Mouse (Mus musculus): Measurements from ENCODE around the gene Gabarap. TPM values are rescaled to one million over a fixed set of nuclear protein-coding genes. Genes with fewer than 3 reads are reported as not detected.
A peak's percentile ranks its signal among the peaks of the same experiment; 100 is the strongest.
"Not testable (repeated sequence)": the region's sequence is repeated elsewhere in the genome, so short reads cannot be mapped to it uniquely, and the experiment has no call there.

The Gabarap gene
- polyA plus RNA-seq, 1 experiment from 2014 or later: 507 TPM

GRCm38 (mm10) chr11:70010033-70010432 lies 19.1 kb downstream of the Gabarap start:
- Histone ChIP-seq H3K27me3 (replicated peaks) (no peaks in the 10 kb centered on the region), H3K9me3 (no peaks in the 10 kb centered on the region), H3K36me3 (replicated peaks) (peaks cover 72% of the 10 kb centered on the region), H3K4me1 (peaks cover 10% of the 10 kb centered on the region), H3K4me3 (no peak overlapping the region), H3K27ac (no peak overlapping the region), H3K9ac (no peak overlapping the region), H3K4me2 (no peak overlapping the region)
- ATAC-seq (replicated peaks): no peak
- 91% methylated on average over 6 of the region's 6 CpGs for WGBS

GRCm38 (mm10) chr11:70010548-70010947 lies 19.6 kb downstream of the Gabarap start:
- H3K27ac ChIP-seq: no peak overlapping the region
- no peak overlapping the region for H3K4me2 ChIP-seq
- no peak overlapping the region for H3K4me3 ChIP-seq
- peaks cover 13% of the 10 kb centered on the region for H3K4me1 ChIP-seq
- no peaks in the 10 kb centered on the region for H3K9me3 ChIP-seq
- peaks cover 71% of the 10 kb centered on the region for H3K36me3 ChIP-seq (replicated peaks)
- WGBS: 91% methylated on average over 12 of the region's 12 CpGs
- no peak for ATAC-seq (replicated peaks)
- no peaks in the 10 kb centered on the region for H3K27me3 ChIP-seq (replicated peaks)
- H3K9ac ChIP-seq: no peak overlapping the region

- Histone ChIP-seq H3K4me1 (peaks cover 14% of the 10 kb centered on the region), H3K4me3 (no peak overlapping the region), H3K36me3 (replicated peaks) (peaks cover 71% of the 10 kb centered on the region), H3K9ac (no peak overlapping the region), H3K27me3 (replicated peaks) (no peaks in the 10 kb centered on the region), H3K9me3 (no peaks in the 10 kb centered on the region), H3K27ac (no peak overlapping the region), H3K4me2 (no peak overlapping the region)
- 74% methylated on average over 10 of the region's 10 CpGs for WGBS
- no peak for ATAC-seq (replicated peaks)
These were observed 20.0 kb downstream of the Gabarap start for GRCm38 (mm10) chr11:70010961-70011360.

GRCm38 (mm10) chr11:70012931-70013330 lies 22.0 kb downstream of the Gabarap start:
- H3K4me3 ChIP-seq: no peak overlapping the region
- no peaks in the 10 kb centered on the region for H3K27me3 ChIP-seq (replicated peaks)
- ATAC-seq (replicated peaks): no peak
- peaks cover 53% of the 10 kb centered on the region for H3K36me3 ChIP-seq (replicated peaks)
- no peaks in the 10 kb centered on the region for H3K9me3 ChIP-seq
- peaks cover 28% of the 10 kb centered on the region for H3K4me1 ChIP-seq
- no peak overlapping the region for H3K4me2 ChIP-seq
- no peak overlapping the region for H3K27ac ChIP-seq
- WGBS: 87% methylated on average over 9 of the region's 9 CpGs
- H3K9ac ChIP-seq: no peak overlapping the region

- H3K4me2 ChIP-seq: no peak overlapping the region
- no peak overlapping the region for H3K9ac ChIP-seq
- H3K4me3 ChIP-seq: no peak overlapping the region
- WGBS: 87% methylated on average over 3 of the region's 3 CpGs
- ATAC-seq (replicated peaks): no peak
- H3K4me1 ChIP-seq: peaks cover 29% of the 10 kb centered on the region
- no peaks in the 10 kb centered on the region for H3K27me3 ChIP-seq (replicated peaks)
- no peak overlapping the region for H3K27ac ChIP-seq
- H3K36me3 ChIP-seq (replicated peaks): peaks cover 48% of the 10 kb centered on the region
- H3K9me3 ChIP-seq: no peaks in the 10 kb centered on the region
These were observed 22.5 kb downstream of the Gabarap start for GRCm38 (mm10) chr11:70013408-70013807.

- no peak overlapping the region for H3K9ac ChIP-seq
- ATAC-seq (replicated peaks): no peak
- no peaks in the 10 kb centered on the region for H3K9me3 ChIP-seq
- peaks cover 42% of the 10 kb centered on the region for H3K36me3 ChIP-seq (replicated peaks)
- H3K27me3 ChIP-seq (replicated peaks): no peaks in the 10 kb centered on the region
- H3K4me3 ChIP-seq: no peak overlapping the region
- no peak overlapping the region for H3K4me2 ChIP-seq
- peaks cover 33% of the 10 kb centered on the region for H3K4me1 ChIP-seq
- 59% methylated on average over 5 of the region's 5 CpGs for WGBS
- H3K27ac ChIP-seq: no peak overlapping the region
These were observed 23.1 kb downstream of the Gabarap start for GRCm38 (mm10) chr11:70014051-70014450.

GRCm38 (mm10) chr11:70014880-70015558 lies 24.1 kb downstream of the Gabarap start, which contains the start of gene Acadvl:
Acadvl (minus strand) TSS chr11:70015411.
- peaks cover 43% of the 10 kb centered on the region for H3K4me1 ChIP-seq
- ATAC-seq (replicated peaks): peak; percentile 75
- H3K9me3 ChIP-seq: no peaks in the 10 kb centered on the region
- peak within 1 kb of the TSS; percentile 78 for H3K27ac ChIP-seq
- peaks cover 32% of the 10 kb centered on the region for H3K36me3 ChIP-seq (replicated peaks)
- H3K27me3 ChIP-seq (replicated peaks): no peaks in the 10 kb centered on the region
- peak within 1 kb of the TSS; percentile 64 for H3K4me3 ChIP-seq
- WGBS: under 1% methylated on average over 35 of the region's 35 CpGs
- peak within 1 kb of the TSS; percentile 84 for H3K9ac ChIP-seq
- H3K4me2 ChIP-seq: peak within 1 kb of the TSS; percentile 88

- H3K9ac ChIP-seq: peak overlapping the region; percentile 84; the same call in 1 of the 2 replicates
- peak overlapping the region; percentile 88 for H3K4me2 ChIP-seq
- no peaks in the 10 kb centered on the region for H3K27me3 ChIP-seq (replicated peaks)
- H3K4me3 ChIP-seq: peak overlapping the region; percentile 64
- H3K36me3 ChIP-seq (replicated peaks): peaks cover 25% of the 10 kb centered on the region
- no peaks in the 10 kb centered on the region for H3K9me3 ChIP-seq
- no peak overlapping the region for H3K27ac ChIP-seq
- H3K4me1 ChIP-seq: peaks cover 49% of the 10 kb centered on the region
- 69% methylated on average over 6 of the region's 6 CpGs for WGBS
- ATAC-seq (replicated peaks): no peak
These were observed 24.7 kb downstream of the Gabarap start for GRCm38 (mm10) chr11:70015677-70016076.

GRCm38 (mm10) chr11:70016177-70016576 lies 25.2 kb downstream of the Gabarap start:
- H3K27me3 ChIP-seq (replicated peaks): not testable (repeated sequence)
- 78% methylated on average over 2 of the region's 2 CpGs for WGBS

GRCm38 (mm10) chr11:70016669-70017068 lies 25.7 kb downstream of the Gabarap start, which contains the start of gene Dlg4:
Dlg4 (plus strand) TSS chr11:70016942.
- peak within 1 kb of the TSS; percentile 97 for H3K27ac ChIP-seq
- H3K4me3 ChIP-seq: peak within 1 kb of the TSS; percentile 74
- peak within 1 kb of the TSS; percentile 81 for H3K9ac ChIP-seq
- H3K4me2 ChIP-seq: peak within 1 kb of the TSS; percentile 73
- H3K4me1 ChIP-seq: peaks cover 52% of the 10 kb centered on the region
- H3K36me3 ChIP-seq (replicated peaks): peaks cover 15% of the 10 kb centered on the region
- H3K9me3 ChIP-seq: no peaks in the 10 kb centered on the region
- whole genome bisulfite sequencing: 50% methylated on average over 3 of the region's 3 CpGs
- no peaks in the 10 kb centered on the region for H3K27me3 ChIP-seq (replicated peaks)
- ATAC-seq (replicated peaks): no peak

More at GRCm38 (mm10) chr11:70016177-70016576, 25.2 kb downstream of the Gabarap start:
- H3K27ac ChIP-seq; H3K4me3 ChIP-seq; H3K9me3 ChIP-seq; ATAC-seq (replicated peaks); H3K4me2 ChIP-seq; H3K9ac ChIP-seq: not testable (repeated sequence)
- Histone ChIP-seq H3K4me1 (peaks cover 52% of the 10 kb centered on the region), H3K36me3 (replicated peaks) (peaks cover 20% of the 10 kb centered on the region)

- Histone ChIP-seq H3K9me3 (no peaks in the 10 kb centered on the region), H3K36me3 (replicated peaks) (peaks cover 9% of the 10 kb centered on the region; the same call in 1 of the 2 replicates), H3K4me3 (peak overlapping the region; percentile 74), H3K9ac (peak overlapping the region; percentile 81), H3K27ac (peak overlapping the region; percentile 97), H3K27me3 (replicated peaks) (no peaks in the 10 kb centered on the region), H3K4me2 (peak overlapping the region; percentile 73), H3K4me1 (peaks cover 56% of the 10 kb centered on the region)
- ATAC-seq (replicated peaks): no peak
- 23% methylated on average over 7 of the region's 7 CpGs for WGBS
These were observed 26.3 kb downstream of the Gabarap start for GRCm38 (mm10) chr11:70017199-70017767.

GRCm38 (mm10) chr11:70018131-70018990 lies 27.4 kb downstream of the Gabarap start:
- Histone ChIP-seq H3K4me1 (peaks cover 66% of the 10 kb centered on the region), H3K9me3 (no peaks in the 10 kb centered on the region), H3K9ac (peak overlapping the region; percentile 81), H3K27me3 (replicated peaks) (no peaks in the 10 kb centered on the region), H3K36me3 (replicated peaks) (no peaks in the 10 kb centered on the region), H3K4me3 (peak overlapping the region; percentile 74), H3K27ac (peak overlapping the region; percentile 97), H3K4me2 (peak overlapping the region; percentile 73)
- ATAC-seq (replicated peaks): no peak
- under 1% methylated on average over 23 of the region's 25 CpGs for WGBS
